Mouse (Mus musculus) CD8-positive naive resting alpha-beta T cell, adult 2 months (primary cell): ENCODE results near the gene Rlbp1.

Experiments
- DNase-seq, 2 experiments: peaks; one replicate each; pipeline ENCODE4 v3.0.0; 2022; ENCODE audit warnings: low read depth in 2 of 2, low spot score in 2 of 2

Rlbp1 gene

GRCm38 (mm10) chr7:79376516-79377275 is 10.2 kb downstream of the Rlbp1 start:
- no peak for DNase-seq

GRCm38 (mm10) chr7:79375594-79375993 is 11.3 kb downstream of the Rlbp1 start:
- no peak for DNase-seq

- no peak for DNase-seq
Measured at GRCm38 (mm10) chr7:79374017-79374416, 12.8 kb downstream of the Rlbp1 start.

DNA sequence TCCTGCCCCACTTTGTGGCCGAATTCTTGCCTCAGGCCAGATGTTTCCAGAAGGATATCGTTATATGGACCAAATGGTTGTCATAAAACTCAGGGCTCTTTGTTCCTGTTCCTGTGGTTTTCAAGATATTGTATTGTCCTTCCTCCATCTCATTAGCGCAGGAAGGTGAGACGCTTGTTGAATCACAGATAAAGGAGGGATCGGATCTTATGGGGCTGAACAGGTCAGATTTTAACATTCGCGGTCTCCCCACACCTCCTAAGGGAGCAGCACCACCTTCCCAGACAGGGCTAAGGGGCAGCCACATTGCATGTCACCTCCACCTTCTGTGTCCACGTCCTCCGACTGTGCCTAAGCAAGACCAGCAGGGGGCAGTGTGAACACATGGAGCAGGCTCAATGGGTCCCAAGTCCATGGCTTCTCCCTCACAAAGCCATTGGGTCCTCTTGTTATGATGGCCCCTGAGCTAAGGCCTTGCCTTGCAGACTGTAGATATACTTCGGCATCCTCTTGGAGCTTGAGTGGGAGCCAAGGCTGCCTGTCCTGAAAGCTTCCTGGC is 15.4 kb downstream of the Rlbp1 start:
- DNase-seq = peak; percentile 66 to 81

DNA sequence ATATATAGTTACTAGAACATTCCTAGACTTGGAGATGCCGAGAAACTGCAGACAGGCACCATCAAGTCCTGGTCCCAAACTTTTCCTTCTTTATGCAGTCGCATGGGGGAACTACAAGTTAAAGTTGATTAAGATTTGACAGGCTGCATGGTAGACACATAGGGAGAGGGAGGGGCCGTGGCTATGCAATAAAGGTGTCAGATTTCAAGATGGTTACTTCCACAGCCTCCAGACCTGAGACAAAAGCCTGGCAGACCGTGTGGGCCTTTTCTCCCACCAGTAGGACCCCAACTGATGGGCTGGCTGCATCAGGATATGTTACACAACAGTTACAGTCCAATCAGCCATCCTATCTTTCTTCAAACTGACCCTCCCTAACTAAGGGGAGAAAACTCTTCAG is 17.4 kb downstream of the Rlbp1 start:
- DNase-seq = no peak

DNA sequence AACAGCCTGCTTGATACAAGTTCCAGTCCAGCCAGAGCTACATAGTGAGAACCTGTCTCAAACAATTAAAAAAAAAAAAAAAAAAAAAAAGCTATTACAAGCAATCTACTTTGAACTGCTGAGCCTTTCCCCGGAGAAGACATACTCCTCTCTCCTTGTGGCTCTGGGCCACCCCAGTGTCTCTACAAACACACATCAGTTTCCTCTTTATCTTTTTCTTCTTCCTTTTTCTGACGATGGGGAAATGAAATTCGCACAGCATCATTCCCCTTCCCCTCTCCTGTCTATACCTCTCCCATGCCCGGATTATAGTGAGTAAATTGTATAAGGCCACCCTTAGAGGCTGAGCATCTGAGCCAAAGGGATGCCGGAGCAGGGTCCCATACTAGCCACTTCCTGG is 18.2 kb downstream of the Rlbp1 start:
- no peak for DNase-seq

DNA sequence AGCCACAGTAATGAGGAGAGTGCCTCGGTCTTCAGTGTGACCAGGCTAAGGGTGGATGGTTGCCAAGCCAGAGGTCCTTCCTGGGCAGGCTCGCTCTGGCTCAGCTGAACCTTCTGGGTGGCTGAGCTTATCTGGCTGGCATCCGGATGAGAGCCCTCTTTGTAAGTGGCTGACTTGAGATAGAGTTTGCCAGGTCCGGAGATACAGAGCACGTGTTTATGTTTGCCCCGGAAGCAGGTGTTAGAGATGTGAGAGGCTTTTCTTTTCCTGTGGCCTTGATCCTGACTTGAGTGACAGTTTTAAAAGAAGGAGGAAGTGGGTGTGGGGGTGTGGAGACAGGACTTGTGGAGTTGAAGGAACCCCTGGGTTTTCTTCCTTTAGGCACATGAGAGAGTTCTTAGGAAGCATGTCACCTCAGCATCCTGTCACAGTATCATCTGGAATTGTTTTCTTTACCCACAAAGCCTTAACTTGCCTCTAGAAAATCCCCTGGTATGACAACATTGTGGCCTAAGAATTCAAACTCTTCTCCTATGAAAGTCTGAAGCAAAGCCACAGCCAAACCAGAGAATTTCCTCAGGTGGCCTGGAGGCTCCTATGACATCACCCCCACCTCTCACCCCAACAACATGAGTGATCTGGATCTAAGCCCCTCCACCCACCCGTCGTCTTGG is 23.3 kb downstream of the Rlbp1 start:
- peak; percentile 47 to 64 for DNase-seq

GRCm38 (mm10) chr7:79362830-79363229 is 24.0 kb downstream of the Rlbp1 start:
- DNase-seq = no peak

DNA sequence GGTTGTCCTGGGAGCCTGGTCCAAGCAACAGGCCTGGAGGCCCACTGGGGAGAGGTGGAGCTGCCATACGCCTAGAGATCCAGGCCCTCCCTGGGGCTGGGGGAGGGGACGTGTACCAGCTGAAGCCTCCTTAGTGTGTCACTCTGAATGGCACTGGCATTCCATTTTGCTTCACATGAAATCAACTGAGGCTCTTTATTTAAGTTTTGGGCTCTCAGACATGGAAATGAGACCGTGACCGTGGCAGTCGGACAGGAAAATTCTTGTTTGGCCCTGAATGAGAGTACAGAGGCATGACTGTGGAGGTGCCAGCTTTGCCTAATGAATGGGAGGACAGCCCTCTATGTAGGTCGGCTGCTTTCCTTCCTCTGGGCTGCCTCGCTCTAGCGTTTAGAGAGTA is 24.6 kb downstream of the Rlbp1 start:
- DNase-seq = no peak

GRCm38 (mm10) chr7:79360056-79360455 is 26.8 kb downstream of the Rlbp1 start:
- DNase-seq = no peak

GRCm38 (mm10) chr7:79359183-79359435 is 27.7 kb downstream of the Rlbp1 start:
- no peak for DNase-seq

DNA sequence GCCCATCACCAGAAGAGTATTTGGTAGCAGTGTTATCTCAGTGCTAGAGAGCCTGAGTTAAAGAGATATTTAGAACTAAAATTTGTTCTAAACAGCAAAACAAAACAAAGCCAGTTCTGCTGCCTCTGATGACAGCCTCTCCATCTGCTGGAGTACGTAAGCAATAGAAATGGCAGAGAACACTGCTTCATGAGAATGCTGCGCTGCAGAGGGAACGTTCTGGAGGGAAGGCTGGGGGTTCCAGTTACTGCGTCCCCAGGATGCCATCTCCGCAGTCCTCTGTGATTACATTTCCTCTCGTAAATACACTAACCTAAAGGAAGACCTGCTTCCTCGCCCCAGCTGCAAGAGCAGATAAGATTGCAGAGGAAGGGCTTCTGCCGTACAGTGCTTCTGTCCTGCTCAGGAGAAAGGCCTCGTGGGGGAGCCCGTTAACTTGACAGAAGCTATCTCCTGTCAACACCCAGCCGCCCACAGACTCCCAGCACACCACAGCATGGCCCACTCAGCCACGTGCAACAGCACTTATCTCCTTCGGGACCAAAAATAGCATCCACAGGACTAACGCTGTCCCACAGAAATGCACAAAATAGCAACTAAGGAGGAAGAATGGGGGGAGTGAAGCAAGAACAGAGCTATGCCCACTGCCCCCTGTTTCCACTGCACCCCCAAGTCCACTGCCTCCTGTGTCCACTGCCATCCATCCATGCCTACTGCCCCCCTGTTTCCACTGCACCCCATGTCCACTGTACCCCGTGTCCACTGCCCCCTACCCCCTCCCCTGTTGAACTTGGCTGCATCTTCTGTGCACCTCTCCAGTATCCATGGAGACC is 28.3 kb downstream of the Rlbp1 start:
- DNase-seq = no peak

- peak; percentile 45 to 68 for DNase-seq
Measured at GRCm38 (mm10) chr7:79349738-79350386, 37.0 kb downstream of the Rlbp1 start.

GRCm38 (mm10) chr7:79348816-79349215 is 38.0 kb downstream of the Rlbp1 start:
- DNase-seq = no peak

- no peak for DNase-seq
Measured at GRCm38 (mm10) chr7:79347108-79347813, 39.6 kb downstream of the Rlbp1 start.

DNA sequence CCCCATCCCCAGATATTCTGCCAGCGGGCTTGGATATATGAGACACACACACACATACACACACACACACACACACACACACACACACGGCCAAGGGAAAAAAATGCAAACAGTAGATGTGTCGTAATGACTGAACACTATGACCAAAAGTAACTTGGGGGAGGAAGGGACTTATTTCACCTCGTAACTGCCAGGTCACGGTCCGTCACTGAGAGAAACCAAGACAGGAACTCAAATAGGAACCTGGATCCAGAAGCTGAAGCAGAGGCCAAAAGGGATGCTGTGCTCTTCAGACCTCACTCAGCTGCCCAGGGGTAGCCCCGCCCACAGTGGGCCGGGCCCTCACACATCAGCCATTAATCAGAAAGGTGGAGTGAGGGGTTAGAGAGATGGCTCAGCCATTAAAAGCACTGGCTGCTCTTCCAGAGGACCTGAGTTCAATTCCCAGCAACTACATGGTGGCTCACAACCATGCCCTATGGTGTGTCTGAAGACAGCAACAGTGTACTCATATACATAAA is 40.2 kb downstream of the Rlbp1 start:
- DNase-seq = no peak

DNA sequence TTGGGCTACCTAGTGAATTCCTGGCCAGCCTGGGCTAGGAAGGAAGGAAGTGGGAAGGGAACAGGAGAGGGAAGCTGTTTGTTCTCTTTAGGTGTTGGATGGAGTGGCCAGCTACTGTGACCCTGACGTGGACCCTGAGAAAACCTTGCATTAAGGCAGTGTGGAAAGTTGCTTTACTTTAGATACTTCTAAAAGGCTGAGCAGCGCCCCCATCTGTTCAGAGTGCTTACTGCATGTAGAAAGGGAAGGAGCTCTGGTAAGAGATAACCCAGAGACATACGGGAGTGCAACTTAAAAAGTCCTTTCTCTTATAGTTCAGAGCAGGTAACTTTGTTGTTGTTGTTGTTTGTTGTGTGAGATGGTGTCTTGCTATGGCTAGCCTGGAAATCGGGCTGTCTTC is 40.9 kb downstream of the Rlbp1 start:
- DNase-seq = peak; percentile 50 to 57

DNA sequence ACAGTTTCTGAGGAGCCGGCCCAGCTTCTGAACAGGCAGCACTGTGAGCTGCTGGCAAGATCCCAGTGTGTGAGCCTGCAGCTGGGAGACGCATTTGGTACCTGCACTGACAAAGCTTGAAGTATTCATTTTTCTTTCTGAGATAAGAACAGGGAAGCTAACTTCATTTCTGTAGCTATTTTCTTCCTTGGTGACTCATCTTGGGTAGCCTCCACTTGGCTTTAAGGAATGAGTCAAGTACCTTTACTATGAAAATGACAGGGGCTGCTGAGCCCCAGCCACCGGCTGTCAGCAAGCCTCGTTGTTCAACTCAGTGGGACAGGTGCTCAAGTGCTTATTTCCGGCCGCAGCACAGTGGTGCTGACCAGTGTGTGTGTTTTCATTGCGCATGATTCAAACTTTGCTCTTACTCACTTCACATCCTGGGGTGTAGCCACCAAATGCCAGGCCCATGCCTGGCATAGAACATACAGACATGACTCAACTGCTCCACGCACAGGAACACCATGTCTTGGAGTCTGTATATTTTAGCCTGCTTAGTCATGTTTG is 50.4 kb downstream of the Rlbp1 start:
- DNase-seq = no peak

DNA sequence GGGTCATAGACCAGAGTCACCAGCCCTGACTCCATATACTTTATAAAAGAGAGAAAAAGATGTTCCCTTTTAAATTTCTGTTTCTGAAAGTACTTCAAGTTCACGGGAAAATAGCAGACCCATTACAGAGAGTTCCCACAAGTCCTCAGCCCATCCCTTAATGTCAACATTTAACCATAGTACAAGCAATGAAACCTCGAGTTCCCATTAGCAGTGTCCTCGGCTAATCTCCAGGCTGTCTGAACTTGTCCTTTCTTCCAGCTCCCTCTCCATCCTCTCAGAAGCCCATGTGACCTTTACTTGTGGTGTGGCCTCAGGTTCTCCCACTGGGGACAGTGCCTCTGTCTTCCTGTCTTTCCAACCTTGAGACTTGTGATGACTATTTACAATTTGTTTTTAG is 53.4 kb downstream of the Rlbp1 start:
- no peak for DNase-seq

- DNase-seq = no peak
Measured at GRCm38 (mm10) chr7:79331197-79331596, 55.7 kb downstream of the Rlbp1 start.
